Mouse (Mus musculus) fat pad, adult 2 months (tissue): ENCODE measurements around the gene Sstr4.

Experiments
- DNase-seq: peaks from one replicate; pipeline ENCODE4 v3.0.0-alpha.2; 2011; ENCODE audit warnings: low read depth, low spot score; ENCODE audit errors: extremely low read depth

Gene Sstr4

GRCm38 (mm10) chr2:148393149-148393548 is 2.0 kb upstream of the Sstr4 start:
- DNase-seq, result no peak

- no peak for DNase-seq
Observed at GRCm38 (mm10) chr2:148393846-148394245, 1.3 kb upstream of the Sstr4 start.

- DNase-seq, result no peak
Observed at GRCm38 (mm10) chr2:148396209-148396608, 1.1 kb downstream of the Sstr4 start.

GRCm38 (mm10) chr2:148397015-148397783 is 2.1 kb downstream of the Sstr4 start:
- DNase-seq, result no peak

GRCm38 (mm10) chr2:148397784-148398100 is 2.6 kb downstream of the Sstr4 start:
- no peak for DNase-seq

- DNase-seq, result no peak
Observed at GRCm38 (mm10) chr2:148398901-148399685, 3.9 kb downstream of the Sstr4 start.

GRCm38 (mm10) chr2:148402227-148402626 is 7.1 kb downstream of the Sstr4 start:
- DNase-seq, result no peak

- DNase-seq, result no peak
Observed at GRCm38 (mm10) chr2:148404906-148405305, 9.8 kb downstream of the Sstr4 start.

- no peak for DNase-seq
Observed at GRCm38 (mm10) chr2:148406160-148406970, 11.2 kb downstream of the Sstr4 start.

GRCm38 (mm10) chr2:148406971-148407869 is 12.1 kb downstream of the Sstr4 start:
- DNase-seq, result no peak

- DNase-seq, result no peak
Observed at GRCm38 (mm10) chr2:148407870-148408760, 13.0 kb downstream of the Sstr4 start, which contains the start of gene Thbd. TSS of gene Thbd (minus strand) at chr2:148408188.

GRCm38 (mm10) chr2:148408761-148409120 is 13.6 kb downstream of the Sstr4 start:
- no peak for DNase-seq

GRCm38 (mm10) chr2:148409141-148409540 is 14.0 kb downstream of the Sstr4 start:
- DNase-seq, result no peak

- no peak for DNase-seq
Observed at GRCm38 (mm10) chr2:148409821-148410220, 14.7 kb downstream of the Sstr4 start.

GRCm38 (mm10) chr2:148419151-148419550 is 24.0 kb downstream of the Sstr4 start:
- DNase-seq, result no peak

GRCm38 (mm10) chr2:148419776-148420175 is 24.6 kb downstream of the Sstr4 start:
- no peak for DNase-seq

- DNase-seq, result no peak
Observed at GRCm38 (mm10) chr2:148421112-148421511, 26.0 kb downstream of the Sstr4 start.

- DNase-seq, result no peak
Observed at GRCm38 (mm10) chr2:148421706-148422105, 26.6 kb downstream of the Sstr4 start.

GRCm38 (mm10) chr2:148425709-148426382 is 30.7 kb downstream of the Sstr4 start:
- no peak for DNase-seq
